Mouse (Mus musculus) small intestine, adult 2 months (tissue): ENCODE results near the gene Rbm41. TPM values are rescaled to one million over a fixed set of nuclear protein-coding genes. Genes with fewer than 3 reads are reported as not detected.

Experiments
- H3K27ac ChIP-seq: fragments of 200-500 bp; 2 replicates; pipeline ENCODE4 v1.5.1; 2012; ENCODE audit warnings: low read depth, low read length, control low read depth, inconsistent platforms; ENCODE audit not compliant: insufficient read depth
- H3K27me3 ChIP-seq: fragments of 200-500 bp; 2 replicates; pipeline ENCODE4 v1.6.1; 2012; ENCODE audit warnings: mild to moderate bottlenecking, moderate library complexity, low read length, inconsistent platforms; ENCODE audit not compliant: control insufficient read depth, insufficient read depth
- H3K36me3 ChIP-seq: fragments of 200-500 bp; 2 replicates; pipeline ENCODE4 v1.6.1; 2012; ENCODE audit warnings: mild to moderate bottlenecking, low read length, control low read depth, inconsistent platforms; ENCODE audit not compliant: control insufficient read depth, insufficient read depth
- H3K4me1 ChIP-seq: fragments of 200-500 bp; 2 replicates; pipeline ENCODE4 v1.6.1; 2012; ENCODE audit warnings: low read length, inconsistent platforms, mixed read lengths; ENCODE audit not compliant: control insufficient read depth, insufficient read depth, insufficient read length
- H3K4me3 ChIP-seq: fragments of 200-500 bp; 2 replicates; pipeline ENCODE4 v1.5.1; 2012; ENCODE audit warnings: low read depth, mild to moderate bottlenecking, control low read depth, inconsistent platforms, low read length, moderate library complexity
- CTCF ChIP-seq: fragments of 200-500 bp; IDR thresholded peaks from 2 replicates; pipeline ENCODE4 v1.5.1; 2012; ENCODE audit warnings: low read depth, mild to moderate bottlenecking, control low read depth, inconsistent platforms, low read length, moderate library complexity, mixed read lengths; ENCODE audit not compliant: insufficient replicate concordance, insufficient read length; ENCODE audit errors: extremely low read depth
- POLR2A ChIP-seq: fragments of 200-500 bp; IDR thresholded peaks from 2 replicates; pipeline ENCODE4 v1.6.1; 2012; ENCODE audit warnings: low read depth, mild to moderate bottlenecking, control low read depth, inconsistent platforms, low read length, moderate library complexity
- WGBS: fragments of 180-500 bp; shearing (Covaris S2); methylation state at CpG from one replicate; pipeline ENCODE4 v1.1.7; 2018; 5-methylcytosine and 5-hydroxymethylcytosine counted together
- polyA plus RNA-seq: library from polyadenylated mRNA; depleted of rRNA; stranded (reverse); fragments of >200 nt; gene quantifications from 2 replicates; pipeline ENCODE4 v1.2.3, GENCODE M21; 2012; rRNA removed

The Rbm41 gene
- not detected in 2 replicates for polyA plus RNA-seq

DNA sequence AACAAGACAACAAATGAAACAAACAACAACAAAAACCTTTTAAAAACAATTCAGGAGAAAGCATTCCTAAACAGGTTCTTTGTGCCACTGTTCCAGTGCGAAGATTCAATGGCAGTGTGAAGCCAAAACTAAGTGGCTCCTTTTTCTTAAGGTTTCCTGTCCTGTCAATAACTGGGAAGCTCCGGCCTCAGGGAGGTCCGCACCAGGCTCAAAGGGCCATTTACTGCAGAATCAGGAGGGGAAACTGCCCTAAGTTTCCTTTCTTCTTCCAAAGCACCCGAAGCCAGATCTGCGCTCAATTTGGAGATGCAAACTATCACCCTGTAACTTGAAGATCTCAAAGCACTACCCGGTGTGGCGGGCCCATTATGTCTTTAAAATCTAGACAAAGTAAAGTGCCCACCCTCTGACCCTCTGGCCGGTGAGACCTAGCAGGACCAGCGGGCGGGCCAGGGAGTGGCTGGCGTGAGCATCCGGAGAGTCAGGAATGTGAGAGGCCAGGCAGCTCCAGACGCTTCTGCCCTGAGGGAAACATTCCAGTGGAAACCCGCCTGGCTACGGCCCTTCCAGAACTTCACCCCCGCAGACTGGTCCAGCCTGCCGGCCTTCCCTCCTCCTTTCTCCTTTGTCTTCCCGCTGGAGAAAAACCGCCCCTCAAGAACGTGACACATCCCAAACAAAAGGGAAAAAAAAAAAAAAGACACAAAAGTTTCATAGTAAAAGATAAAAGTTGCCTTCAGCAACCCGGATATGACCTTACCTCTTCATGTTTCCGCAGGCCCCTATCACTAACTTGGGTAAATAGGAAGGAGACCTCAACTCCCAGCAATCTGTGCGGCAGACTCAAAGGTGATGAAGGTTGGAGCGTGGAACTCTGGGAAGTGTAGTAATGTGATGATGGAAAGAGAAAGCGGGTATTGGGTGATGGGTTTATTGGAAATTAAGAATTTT lies at the start of gene Rbm41:
Rbm41 (minus strand) TSS at position 856 of the 951 bp plus-strand sequence.
- Histone ChIP-seq H3K4me1 (no peaks in the 10 kb centered on the region), H3K27me3 (no peaks in the 10 kb centered on the region), H3K27ac (peak within 1 kb of the TSS; percentile 59; the same call in 1 of the 2 replicates), H3K4me3 (peak within 1 kb of the TSS; percentile 74), H3K36me3 (peaks cover 6% of the 10 kb centered on the region)
- no peak for TF ChIP-seq POLR2A
- no peak for TF ChIP-seq CTCF
- WGBS: 11% methylated on average over 25 of the region's 25 CpGs

DNA sequence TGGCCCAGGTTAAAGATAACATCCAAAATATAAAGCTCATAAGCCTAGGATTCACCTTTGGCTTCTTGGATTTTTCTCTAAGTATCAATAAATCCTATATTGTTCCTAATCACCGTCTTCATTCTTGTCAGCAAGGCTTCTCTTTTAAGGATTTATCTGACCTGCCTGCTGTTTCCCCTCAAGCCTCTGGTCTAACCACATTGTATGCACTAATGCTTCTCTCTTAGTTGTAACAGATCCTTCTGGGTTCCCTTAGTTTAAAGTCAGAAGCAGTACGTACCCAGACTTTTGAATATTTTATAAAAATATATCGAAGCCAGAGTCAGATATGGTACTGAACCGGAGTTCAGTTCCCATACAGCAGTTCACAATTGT lies 283 bp upstream of the Rbm41 start:
- TF ChIP-seq POLR2A (no peak), CTCF (no peak)
- Histone ChIP-seq H3K27me3 (no peaks in the 10 kb centered on the region), H3K36me3 (peaks cover under 1% of the 10 kb centered on the region), H3K4me1 (no peaks in the 10 kb centered on the region), H3K4me3 (no peak overlapping the region), H3K27ac (no peak overlapping the region)
- WGBS: 83% methylated on average over 4 of the region's 4 CpGs

DNA sequence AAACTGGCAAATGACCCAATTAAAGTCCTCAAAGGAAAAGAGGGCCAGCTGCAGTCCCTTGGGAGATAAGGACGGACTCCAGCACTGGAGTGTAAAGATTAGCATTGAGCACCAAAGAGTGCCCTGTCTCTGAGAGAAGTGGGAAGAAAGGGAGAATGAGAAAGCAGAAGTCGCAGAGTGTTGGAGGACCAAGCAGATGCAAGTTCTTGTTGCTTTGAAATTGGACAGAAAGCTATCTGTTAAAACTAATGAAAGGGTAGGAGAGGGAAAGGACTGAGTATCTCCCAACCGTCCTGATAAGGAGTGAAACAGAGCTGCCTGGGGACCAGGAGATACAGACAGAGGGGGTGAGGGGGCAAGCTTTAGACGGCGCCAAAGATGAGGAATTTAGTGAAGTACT lies 16.3 kb downstream of the Rbm41 start:
- Histone ChIP-seq H3K27ac (no peak overlapping the region), H3K4me1 (no peaks in the 10 kb centered on the region), H3K27me3 (no peaks in the 10 kb centered on the region), H3K4me3 (no peak overlapping the region), H3K36me3 (0 out of 2 replicates have a peak, but pooled peaks cover 2% of the 10 kb centered on the region)
- WGBS: 77% methylated on average over 5 of the region's 5 CpGs
- no peak for TF ChIP-seq POLR2A
- TF ChIP-seq CTCF: no peak

DNA sequence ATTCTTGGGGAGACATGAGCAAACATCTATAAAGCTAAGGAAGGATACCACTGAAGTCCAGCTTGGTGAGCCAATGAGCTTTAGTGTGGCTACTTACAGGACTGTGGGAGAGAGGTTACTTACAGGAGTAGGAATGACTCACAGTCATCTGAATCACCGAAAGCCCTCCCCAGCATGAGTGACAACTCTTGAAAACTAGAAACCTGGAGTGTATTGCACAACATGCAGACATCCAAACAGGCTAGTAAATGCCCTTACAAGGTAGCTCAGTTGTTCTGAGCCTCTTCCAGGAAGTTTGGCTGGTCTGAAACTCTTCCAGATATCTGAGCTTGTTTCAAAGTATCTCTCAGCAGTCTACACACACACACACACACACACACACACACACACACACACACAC lies 64.9 kb downstream of the Rbm41 start:
- H3K27ac ChIP-seq: no peak overlapping the region
- 81% methylated on average over 1 of the region's 1 CpGs for WGBS
- H3K4me3 ChIP-seq: no peak overlapping the region
- TF ChIP-seq CTCF (no peak), POLR2A (no peak)
- H3K36me3 ChIP-seq: no peaks in the 10 kb centered on the region
- H3K27me3 ChIP-seq: no peaks in the 10 kb centered on the region
- no peaks in the 10 kb centered on the region for H3K4me1 ChIP-seq

DNA sequence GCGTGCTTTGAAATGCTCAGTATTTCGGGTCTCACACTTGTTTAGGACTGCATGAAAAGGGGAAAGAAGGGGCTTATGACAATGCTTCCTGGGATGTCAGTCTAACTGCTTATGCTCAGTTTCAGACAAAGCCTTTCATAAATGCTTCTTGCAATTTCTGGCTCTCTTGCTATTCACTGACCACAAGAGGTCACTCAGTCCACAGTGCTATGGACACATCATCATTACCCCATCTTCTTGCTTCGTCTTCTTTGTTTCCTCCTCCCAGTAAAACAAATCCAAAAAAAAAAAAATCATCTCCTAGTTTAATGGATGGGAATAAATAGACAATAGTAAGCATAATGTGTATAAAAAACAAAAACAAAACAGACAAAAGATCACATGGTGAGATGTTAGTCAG lies 65.9 kb downstream of the Rbm41 start:
- H3K27me3 ChIP-seq: no peaks in the 10 kb centered on the region
- H3K4me3 ChIP-seq: no peak overlapping the region
- no peaks in the 10 kb centered on the region for H3K36me3 ChIP-seq
- no peak for TF ChIP-seq CTCF
- H3K4me1 ChIP-seq: no peaks in the 10 kb centered on the region
- H3K27ac ChIP-seq: no peak overlapping the region
- WGBS: 71% methylated on average over 3 of the region's 3 CpGs

DNA sequence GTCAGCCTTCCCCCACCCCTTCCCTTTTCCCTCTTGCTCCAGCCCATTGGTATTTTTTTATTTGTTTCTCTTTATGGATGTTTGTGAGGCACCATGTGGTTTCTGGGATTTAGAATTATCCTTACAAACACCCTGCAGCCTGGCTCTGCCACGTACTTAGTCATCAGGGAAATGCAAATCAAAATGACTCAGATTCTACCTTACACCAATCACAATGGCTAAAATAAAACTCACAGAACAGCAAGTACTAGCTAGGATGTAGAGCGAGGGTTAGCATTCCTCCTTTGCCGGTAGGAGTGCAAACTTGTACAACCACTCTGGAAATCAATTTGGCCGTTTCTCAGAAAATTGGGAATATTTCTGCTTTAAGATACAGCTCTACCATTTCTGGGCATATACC lies 77.8 kb downstream of the Rbm41 start:
- 80% methylated on average over 4 of the region's 4 CpGs for WGBS

DNA sequence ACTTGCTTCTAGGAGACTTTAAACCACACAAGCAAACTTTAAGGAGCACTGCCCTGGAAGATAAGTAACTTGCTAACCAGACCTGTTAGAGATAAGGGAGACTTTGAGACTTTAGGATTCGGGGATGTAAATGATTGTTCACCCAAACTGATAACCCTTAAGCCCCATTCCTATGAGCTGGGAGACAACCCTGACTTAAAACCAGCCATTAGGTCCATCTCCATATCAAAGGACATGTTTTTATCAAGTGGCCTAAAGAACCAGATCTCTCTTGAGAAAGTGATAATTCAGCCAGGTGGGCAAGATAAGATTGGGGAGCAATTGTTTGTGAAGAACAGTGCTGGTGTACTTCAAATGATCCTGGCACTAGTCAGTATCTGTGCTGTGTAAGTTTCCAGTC lies 107.0 kb downstream of the Rbm41 start:
- WGBS: 36% methylated on average over 1 of the region's 1 CpGs
- no peak overlapping the region for H3K27ac ChIP-seq
- no peak overlapping the region for H3K4me3 ChIP-seq
- no peaks in the 10 kb centered on the region for H3K4me1 ChIP-seq
- H3K27me3 ChIP-seq: no peaks in the 10 kb centered on the region
- no peak for TF ChIP-seq POLR2A
- TF ChIP-seq CTCF: no peak
- no peaks in the 10 kb centered on the region for H3K36me3 ChIP-seq

More for the DNA sequence above, 77.8 kb downstream of the Rbm41 start:
- Histone ChIP-seq H3K4me1 (no peaks in the 10 kb centered on the region), H3K27ac (no peak overlapping the region), H3K27me3 (no peaks in the 10 kb centered on the region), H3K36me3 (no peaks in the 10 kb centered on the region), H3K4me3 (no peak overlapping the region)
- TF ChIP-seq POLR2A: no peak
- TF ChIP-seq CTCF: no peak
